Mouse (Mus musculus): ENCODE measurements around the gene Etnk1.
"Not testable (repeated sequence)": the region's sequence is repeated elsewhere in the genome, so short reads cannot be mapped to it uniquely, and the experiment has no call there.

Gene Etnk1

DNA sequence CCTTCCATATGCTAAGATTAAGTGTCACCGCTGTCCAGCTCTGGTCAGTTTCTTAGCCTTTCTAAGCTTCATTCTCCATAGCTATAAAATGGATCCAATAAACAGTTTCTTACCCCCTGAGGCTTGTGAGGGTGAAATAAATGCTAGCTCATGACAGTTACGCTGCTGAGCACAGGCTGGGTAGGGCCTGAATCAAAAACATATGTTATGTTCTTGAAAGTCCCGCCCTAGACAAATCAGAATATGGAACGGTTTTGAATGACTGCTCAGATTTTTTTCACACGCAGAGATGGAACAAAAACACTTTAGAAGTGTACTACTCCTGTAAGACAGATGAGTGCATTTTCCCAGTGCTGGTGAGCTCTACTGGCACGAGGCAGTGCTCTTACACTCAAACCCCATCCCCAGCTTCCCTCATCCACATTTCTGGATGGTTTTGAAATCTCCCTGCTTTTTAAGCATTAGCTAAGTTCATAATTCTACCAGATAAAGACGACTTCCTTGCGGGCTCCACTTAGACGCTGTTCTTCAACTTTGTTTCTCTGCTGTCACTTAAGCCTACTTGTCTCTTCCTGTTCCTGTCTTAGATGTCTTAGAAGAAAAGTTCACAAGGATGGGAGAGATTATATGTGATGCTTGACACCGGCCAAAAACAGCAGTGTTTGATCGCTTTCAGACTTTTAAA, 4.9 kb downstream of the Etnk1 start:
- DNase-seq (ENCODE audit: low spot score), result no peak

DNA sequence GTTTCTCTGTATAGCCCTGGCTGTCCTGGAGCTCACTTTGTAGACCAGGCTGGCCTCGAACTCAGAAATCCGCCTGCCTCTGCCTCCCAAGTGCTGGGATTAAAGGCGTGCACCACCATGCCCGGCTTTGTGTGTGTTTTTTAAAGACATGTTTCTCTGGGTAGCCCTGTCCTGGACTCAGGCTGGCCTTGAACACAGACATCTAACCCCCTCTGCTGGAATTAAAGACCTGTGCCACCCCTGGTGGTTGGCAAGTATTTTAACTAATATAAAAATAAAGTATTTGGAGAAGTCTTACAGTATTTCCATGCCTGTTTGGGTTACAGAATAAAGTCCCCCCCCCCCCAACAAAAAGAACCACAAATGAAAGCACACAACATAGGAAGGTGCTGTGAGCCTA, 5.7 kb downstream of the Etnk1 start:
- not testable (repeated sequence) for DNase-seq (ENCODE audit: low spot score)

DNA sequence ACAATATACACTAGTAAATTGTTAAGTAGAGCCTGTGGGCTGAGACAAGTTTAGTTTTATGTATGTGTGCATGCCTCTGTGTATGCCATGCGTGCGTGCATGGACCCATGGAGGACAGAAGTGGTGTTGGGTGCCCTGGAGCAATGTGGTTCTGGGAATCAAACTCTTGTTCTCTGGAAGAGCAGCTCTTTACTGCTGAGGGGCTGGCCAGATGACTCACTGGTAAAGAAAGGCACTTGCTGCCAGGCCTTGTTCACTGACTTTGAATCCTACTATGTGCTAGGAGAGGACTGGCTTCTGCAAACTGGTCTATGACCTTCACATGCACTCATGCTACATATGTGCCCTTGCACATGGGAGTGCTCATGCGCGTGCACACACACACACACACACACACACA, 7.2 kb downstream of the Etnk1 start:
- DNase-seq (ENCODE audit: low spot score), result no peak

DNA sequence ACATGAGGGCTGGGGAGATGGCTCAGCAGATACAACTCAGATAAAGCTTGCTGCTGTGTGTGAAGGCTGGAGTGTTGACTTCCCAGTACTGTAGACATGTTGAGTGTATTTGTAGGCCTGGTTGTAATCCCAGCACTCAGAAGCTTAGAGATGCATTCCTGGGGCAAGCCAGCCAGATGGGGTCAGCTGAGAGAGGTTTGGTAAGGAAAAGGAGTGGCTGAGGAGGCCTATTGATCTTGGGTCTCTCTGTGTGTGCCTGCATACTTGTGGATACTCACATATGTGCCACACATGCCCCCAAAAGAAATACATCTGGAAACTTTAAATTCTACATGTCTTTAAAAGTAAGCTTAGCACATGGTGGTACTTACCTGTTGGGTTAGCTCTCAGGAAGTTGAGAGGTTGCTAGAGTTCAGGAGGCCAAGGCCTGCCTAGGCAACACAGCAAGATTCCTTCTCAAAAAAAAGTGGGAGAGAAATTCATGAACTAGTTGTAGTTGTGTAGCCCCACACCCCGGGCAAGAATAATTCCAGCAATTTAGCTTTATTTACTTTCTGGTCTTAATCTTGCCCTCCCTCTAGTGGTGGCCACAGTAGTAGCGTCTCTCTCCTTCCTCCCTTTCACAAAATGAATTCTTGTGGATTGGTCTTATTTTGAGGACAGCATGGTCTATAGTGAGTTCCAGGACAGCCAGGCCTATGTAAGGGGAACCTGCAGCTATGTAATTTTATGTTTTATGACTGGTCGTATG, 8.1 kb downstream of the Etnk1 start:
- peak; percentile 38 for DNase-seq (ENCODE audit: low spot score)

DNA sequence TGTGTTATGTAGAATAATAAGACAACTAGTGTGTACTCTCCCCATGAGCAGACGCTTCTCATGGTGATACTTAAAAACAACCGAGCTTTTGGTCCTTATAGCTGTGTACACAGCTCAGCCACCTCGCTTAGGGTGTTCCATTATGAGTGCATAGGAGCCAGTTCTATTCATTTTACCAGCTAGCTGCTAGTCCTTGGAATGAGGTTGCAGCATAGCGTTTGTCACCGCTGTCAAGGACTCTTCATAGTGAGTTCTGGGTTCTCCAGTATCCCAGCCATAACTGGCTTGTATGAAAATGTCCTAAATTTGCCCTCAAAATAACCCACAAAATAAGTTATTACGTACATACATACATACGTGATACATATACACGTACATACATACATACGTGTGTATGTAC, 9.1 kb downstream of the Etnk1 start:
- DNase-seq (ENCODE audit: low spot score), result no peak

DNA sequence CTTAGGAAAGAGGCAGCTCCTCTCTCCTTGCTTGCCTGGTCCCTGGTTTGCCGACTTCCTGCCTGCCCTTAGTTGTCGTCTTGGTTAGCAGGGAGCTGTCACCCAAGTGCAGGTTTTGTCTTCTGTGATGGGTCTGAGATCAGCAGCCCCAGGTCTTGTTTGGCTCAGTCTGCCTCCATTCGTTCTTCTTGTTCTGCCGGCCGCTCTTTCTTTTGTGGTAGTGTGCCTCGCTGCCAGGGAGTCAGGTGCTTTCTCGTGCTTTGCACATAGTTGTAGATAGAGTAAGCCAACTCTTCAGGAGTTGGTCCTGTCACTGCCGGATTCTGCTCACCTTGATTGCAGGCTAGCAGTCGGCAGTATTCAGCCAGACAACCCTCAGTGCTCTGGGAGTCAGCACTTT, 9.6 kb downstream of the Etnk1 start:
- no peak for DNase-seq (ENCODE audit: low spot score)

DNA sequence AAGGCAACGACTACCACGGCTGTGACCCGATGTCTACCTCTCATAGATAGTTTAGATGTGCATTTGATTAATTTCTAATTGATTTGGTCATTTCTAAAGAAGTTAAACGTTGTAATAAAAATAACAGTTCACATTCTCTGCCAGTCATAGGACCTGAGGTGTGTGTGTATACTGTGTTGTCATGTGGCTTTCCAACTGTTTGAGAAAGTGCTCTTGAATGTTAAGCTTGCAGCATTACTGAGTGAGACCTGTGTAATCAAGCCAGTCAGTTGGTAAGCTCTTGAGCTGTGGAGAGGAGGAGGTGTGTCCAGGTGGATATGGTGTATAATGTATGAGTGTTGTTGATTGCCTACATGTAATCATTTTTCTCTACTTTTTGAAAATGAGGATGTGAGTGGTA, 12.2 kb downstream of the Etnk1 start:
- DNase-seq (ENCODE audit: low spot score), result no peak

DNA sequence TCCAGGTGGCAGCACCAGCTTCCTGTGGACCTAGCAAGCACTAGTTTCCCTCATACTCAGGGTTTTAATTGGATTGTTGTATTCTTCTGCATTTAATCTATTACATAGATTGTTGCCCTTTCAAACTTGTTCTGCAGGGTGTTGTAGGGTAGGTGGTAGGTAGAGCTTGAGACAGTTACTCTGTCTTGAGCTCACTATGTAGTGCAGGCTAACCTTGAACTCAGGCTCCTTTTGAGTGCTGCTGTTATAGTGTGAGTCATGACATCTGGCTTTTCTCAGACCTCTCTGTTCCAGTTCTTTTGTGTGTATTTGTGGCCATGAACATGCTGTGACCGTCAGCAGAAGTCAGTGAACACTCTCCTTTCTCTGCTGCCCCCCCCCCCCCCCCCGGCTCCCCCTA, 12.7 kb downstream of the Etnk1 start:
- DNase-seq (ENCODE audit: low spot score), result no peak

DNA sequence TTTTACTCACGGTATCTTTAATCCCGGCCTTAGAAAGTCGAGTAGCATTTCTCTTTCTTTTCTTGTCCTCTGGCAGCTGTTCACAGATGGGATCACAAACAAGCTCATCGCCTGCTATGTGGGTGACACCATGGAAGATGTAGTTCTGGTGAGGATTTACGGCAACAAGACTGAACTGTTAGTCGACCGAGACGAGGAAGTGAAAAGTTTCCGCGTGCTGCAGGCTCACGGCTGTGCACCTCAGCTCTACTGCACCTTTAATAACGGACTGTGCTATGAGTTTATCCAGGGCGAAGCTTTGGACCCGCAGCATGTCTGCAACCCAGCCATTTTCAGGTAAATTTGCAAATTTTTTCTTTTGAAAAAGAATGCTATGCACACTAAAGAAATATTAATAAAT, 13.5 kb downstream of the Etnk1 start:
- no peak for DNase-seq (ENCODE audit: low spot score)

DNA sequence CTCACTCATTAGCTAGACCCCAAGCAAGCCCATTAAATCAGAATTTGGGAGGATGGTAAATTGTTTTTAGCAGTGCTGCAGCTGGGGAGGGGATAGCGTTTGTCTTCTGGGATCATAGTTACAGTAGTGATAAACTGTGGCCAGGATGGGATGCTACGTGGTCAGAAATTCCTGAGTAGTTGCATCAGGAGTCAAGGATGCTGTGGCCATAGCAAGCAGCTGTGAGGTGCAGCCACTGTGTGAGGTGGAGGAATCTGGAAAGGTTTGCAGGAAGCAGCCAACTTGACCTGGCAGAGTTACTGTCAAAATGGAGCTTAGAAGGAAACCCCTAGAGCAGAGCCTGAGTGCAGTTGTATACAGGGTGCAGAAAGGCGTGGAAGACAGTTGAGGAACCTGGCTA, 17.1 kb downstream of the Etnk1 start:
- DNase-seq (ENCODE audit: low spot score), result no peak

DNA sequence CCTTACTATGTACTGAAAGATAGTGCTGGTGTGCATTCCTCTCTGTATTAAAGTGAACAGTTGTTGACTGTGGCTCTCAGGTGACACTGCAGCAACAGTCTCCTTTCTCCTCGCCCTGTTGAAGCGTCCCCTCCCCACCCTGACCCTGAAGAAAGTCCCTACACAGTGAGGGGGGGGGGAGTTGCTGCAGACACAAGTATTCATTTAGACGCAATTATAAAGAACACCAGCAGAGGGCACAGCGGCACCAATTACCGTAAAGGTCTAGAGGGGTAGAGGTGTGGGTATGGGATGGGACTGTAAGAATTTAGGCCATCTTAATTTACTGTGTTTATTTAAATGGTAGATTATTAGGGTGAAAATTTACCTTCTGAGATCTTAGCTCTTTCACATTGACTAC, 17.7 kb downstream of the Etnk1 start:
- DNase-seq (ENCODE audit: low spot score), result no peak

DNA sequence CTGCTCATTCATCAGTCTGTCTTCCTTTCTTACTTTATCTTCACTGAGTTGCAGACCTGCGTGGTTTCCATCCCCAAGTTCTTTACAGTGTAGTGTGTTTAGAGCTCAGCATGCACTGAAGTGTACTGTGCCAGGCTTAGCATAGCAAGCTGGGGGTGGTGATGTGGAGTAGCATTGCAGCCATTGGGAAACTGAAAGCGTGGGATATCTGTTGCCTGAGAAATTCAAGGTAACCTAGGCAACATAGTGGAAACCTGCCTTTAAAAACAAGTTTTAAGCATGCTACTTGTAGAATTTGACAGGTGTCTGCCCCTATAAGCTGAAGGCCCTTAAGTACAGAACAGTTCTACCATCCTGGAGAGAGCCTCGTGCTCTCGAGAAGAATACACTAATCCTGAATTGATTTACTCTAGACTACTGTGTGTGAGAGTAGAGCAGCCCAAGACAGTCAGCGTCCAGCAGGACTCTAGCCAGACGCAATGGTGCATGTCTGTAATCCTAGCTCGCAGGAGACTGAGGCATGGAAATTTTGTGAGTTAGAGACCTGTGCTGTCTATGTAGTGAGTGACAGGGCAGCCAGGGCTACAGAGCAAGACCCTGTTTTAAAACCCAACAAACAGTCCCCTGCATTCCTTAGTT, 23.9 kb downstream of the Etnk1 start:
- no peak for DNase-seq (ENCODE audit: low spot score)

DNA sequence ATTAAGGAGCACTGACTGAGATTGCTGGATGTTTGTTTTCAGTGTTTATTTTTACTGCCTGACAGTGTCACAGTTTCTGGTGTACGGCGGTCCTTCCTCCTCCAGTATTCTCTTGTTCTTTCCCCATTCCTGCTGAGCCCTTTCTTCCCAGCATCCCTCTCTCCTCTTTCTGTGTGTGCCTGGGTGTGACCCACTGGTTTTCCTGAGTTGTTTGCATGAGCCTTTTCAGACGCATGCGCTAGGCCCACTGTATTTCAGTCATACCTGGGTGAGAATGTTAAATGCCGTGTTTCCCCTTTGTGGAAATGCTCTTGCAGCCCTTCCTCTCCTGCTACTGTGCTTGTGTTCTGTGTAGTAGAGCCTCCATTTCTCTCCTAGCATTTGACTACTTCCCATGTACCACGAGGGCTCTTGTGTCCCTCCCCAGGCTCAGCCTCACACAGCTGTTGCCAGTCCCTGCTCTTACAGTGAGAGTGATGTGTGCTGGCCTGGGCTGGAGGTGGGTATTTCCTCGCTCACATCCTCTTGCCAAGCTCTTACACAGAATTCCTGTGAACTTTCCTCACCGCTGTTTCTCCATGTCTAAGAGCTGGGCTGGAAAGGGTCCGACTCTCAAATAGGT, 24.6 kb downstream of the Etnk1 start:
- DNase-seq (ENCODE audit: low spot score), result no peak

DNA sequence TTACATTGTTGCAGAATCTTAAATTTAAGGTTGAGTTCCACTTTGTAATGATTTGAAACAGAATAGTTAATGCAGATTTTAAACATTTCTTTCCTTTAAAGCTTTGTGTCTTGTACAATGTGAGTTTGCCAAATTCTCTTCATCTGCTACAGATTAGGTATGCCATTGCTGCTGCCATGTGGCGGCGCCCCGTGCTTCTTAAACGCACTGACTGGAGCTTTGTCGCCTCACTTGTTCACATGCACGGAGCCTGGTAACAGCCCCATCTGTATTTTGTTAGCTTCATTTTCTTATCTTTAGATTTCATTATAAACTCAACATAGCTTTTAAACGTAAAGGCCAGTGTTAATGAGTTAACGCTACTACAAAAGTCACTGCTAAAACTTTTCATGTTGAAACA, 25.7 kb downstream of the Etnk1 start:
- DNase-seq (ENCODE audit: low spot score), result no peak

DNA sequence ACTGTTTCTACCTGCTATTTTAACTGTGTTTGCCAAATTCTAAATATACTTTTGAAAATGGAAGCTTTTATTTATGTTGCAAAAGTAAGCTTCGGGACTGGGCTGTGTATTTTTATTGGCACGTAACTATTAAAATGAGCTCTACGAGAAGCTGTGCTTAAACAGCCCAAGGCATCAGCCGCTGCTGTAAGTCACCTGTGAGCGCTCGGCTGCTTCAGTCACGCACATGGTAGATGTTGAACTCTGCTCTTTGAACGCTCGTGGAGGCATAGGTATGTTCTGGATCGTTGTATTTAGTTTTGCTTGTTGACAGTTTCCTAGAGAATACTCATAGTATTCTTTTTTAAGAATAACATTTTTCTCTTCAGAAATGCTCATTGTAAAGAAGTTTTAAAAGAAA, 26.1 kb downstream of the Etnk1 start:
- no peak for DNase-seq (ENCODE audit: low spot score)

DNA sequence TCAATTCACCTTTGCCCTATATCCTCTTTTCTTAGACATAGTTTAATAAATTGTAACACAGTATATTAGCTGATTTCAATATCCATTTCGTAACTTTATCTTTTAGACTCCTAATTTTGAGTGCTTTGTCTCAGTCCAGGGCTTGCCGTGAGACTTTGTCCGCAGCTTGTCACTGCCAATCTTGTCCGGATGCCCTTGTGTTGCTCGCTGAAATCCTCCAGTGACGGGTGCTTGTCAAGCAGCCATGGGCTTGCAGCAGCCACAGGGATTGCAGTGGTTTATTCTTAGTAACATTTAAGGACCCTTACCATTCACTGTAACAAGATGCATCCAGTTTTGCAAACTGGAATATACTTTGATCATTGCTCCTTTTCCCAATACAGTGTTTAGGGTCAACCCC, 26.6 kb downstream of the Etnk1 start:
- DNase-seq (ENCODE audit: low spot score), result no peak

DNA sequence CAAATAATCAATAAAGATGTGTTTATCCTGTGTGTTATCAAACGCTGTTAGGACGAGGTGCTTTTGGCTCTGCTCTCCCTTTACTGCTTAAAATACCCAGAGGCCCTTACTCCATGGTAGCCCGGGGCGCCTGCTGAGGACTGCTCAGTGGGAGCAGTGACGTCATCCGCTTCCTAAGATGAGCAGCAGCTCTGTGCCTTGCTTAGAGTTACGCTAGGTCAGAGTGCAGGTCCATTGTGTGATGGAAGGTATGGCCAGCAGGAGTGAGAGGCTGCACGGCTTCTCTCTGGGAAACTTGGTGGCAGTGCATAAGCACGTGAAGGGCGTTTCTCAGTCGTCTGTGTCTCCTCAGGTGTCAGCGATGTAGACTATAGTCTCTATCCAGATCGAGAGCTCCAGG, 30.0 kb downstream of the Etnk1 start:
- DNase-seq (ENCODE audit: low spot score), result no peak

DNA sequence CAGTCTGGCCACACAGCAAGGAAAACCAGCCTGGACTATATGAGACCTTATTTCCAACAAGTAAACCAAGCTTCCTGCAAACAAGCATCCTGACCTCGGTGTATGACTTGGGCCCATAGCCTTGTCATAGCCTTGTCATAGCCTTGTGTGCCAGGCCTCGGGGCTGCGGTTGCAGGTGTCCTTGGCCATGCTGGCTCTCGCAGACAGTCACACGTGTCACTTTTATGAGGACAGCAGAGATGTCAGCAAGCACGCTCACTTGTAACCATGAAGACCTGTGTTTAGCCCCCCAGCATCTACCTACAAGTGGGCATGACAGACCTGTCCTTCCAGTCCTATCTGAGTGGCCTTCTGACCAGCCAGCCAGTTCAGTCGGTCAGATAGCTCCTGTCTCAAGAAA, 31.4 kb downstream of the Etnk1 start:
- no peak for DNase-seq (ENCODE audit: low spot score)

DNA sequence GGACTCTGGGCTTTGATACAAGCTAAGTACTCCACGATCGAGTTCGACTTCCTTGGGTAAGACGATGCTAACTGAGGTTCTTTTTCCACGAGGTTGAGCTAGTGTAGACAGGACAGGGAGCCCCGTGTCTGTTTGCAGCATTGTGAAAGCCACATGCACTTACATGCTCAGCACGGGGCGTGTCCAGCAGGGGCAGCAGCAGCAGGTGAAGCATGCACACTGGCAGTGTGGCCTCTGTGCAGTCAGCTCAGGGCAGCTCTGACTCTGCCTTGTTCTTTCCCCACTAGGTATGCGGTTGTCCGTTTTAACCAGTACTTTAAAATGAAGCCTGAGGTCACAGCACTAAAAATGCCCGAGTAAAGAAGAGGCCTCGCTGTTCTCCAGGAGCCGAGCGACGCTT, 36.1 kb downstream of the Etnk1 start:
- no peak for DNase-seq (ENCODE audit: low spot score)

DNA sequence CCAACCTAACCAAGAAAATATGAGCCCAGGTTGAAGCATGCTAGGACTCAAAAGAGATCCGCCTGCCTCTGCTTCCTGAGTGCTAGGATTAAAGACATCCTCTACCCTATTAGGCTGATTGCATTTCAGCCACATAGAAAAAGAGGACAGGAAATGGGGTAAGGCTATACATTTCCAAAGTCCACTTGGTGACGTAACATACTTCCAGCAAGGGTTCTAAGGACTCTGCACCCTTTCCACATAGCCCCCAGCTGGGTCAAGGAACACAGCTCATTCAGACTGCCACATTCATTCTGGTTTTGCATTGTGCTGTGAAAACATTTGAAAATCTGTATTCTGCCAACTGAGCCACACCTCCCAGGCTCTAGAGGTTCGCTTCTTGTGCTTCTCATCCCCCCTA, 41.9 kb downstream of the Etnk1 start:
- no peak for DNase-seq (ENCODE audit: low spot score)

DNA sequence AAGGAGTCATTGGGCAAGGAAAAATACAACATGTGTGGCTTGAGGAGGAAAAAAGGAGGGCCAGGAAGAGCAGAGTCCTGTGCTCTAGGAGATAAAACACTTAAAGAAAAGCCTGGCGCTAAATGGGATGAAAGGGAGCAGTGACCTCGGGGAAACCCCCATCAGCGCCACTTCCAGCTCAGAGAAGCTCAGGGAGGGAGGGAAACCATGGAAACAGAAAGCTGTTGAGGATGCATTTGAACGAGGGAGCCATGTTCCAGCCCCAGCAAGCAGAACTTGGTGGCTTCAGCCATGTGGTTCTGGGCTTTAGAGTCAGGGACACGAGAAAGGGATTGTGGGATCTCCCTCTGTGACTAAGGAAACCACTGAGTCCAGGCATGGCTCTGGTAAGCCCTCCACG, 45.7 kb downstream of the Etnk1 start:
- no peak for DNase-seq (ENCODE audit: low spot score)

DNA sequence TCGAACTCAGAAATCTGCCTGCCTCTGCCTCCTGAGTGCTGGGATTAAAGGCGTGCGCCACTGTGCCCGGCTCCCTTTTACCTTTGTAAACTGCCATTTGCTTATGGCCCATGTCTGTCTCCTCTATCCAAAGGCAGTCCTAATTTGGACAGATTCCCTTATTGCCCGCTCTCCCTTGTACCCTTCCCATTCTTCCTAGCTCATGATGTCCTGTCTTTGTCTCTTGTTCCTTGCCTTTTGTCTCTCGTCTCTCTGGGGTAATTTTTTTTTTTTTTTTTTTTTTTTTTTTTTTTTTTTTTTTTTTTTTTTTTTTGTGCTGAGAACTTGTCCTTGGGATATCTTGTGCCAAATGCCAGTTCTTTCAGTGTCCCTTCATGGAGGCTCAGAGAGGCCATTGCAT, 46.4 kb downstream of the Etnk1 start:
- no peak for DNase-seq (ENCODE audit: low spot score)

DNA sequence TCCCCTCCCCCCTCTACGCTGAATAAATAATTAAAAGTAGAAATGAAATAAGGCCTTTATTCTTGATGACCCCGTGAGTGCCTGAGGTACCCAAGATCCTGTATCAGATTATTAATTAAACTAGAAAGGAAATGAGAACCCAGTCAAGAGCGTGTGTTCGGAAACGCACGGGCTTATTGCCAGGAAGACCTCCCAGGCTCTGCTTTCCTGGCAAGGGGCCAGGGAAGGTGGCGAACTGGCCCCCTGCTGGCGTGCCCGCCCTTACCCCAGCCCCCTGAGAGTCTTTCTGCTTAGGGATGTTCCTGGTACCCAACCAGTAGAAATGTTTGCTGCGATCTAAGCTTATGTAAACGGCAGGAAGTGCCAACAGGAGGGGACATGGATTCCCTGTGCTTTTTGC, 49.2 kb downstream of the Etnk1 start:
- no peak for DNase-seq (ENCODE audit: low spot score)

Data from MN1 (cell line).